Mouse (Mus musculus) neural tube, embryonic 15.5 days (tissue): ENCODE measurements around the gene Pltp. TPM values are rescaled to one million over a fixed set of nuclear protein-coding genes. Genes with fewer than 3 reads are reported as not detected.
A peak's percentile ranks its signal among the peaks of the same experiment; 100 is the strongest.

ENCODE experiments used
- ATAC-seq: fragments of 200-750 bp; cut with Nextera tagmentation; 2 replicates; pipeline ENCODE4 v1.8.0; 2017; ENCODE audit warnings: mild to moderate bottlenecking, moderate TSS enrichment, moderate library complexity; ENCODE audit not compliant: low FRiP score
- H3K27ac ChIP-seq: fragments of 300-500 bp; sonication (generic); replicated peaks from 2 replicates; pipeline ENCODE4 v1.5.1; 2015; ENCODE audit warnings: mild to moderate bottlenecking, inconsistent platforms
- H3K27me3 ChIP-seq: fragments of 300-500 bp; sonication (generic); replicated peaks from 2 replicates; pipeline ENCODE4 v1.6.1; 2015; ENCODE audit warnings: inconsistent platforms
- H3K36me3 ChIP-seq: fragments of 300-500 bp; sonication (generic); 2 replicates; pipeline ENCODE4 v1.6.1; 2015; ENCODE audit warnings: inconsistent platforms
- H3K4me1 ChIP-seq: fragments of 300-500 bp; sonication (generic); 2 replicates; pipeline ENCODE4 v1.6.1; 2015; ENCODE audit warnings: inconsistent platforms
- H3K4me2 ChIP-seq: fragments of 300-500 bp; sonication (generic); 2 replicates; pipeline ENCODE4 v1.6.1; 2015; ENCODE audit warnings: inconsistent platforms, mild to moderate bottlenecking, moderate library complexity
- H3K4me3 ChIP-seq: fragments of 300-500 bp; sonication (generic); replicated peaks from 2 replicates; pipeline ENCODE4 v1.5.1; 2015; ENCODE audit warnings: mild to moderate bottlenecking, inconsistent platforms
- H3K9ac ChIP-seq: fragments of 300-500 bp; sonication (generic); replicated peaks from 2 replicates; pipeline ENCODE4 v1.6.1; 2015; ENCODE audit warnings: mild to moderate bottlenecking, inconsistent platforms
- H3K9me3 ChIP-seq: fragments of 300-500 bp; sonication (generic); replicated peaks from 2 replicates; pipeline ENCODE4 v1.6.1; 2016; ENCODE audit warnings: inconsistent platforms
- WGBS: fragments of 180-500 bp; shearing (Covaris S2); methylation state at CpG from one replicate; pipeline ENCODE4 v1.1.7; 2015; ENCODE audit warnings: mixed read lengths; 5-methylcytosine and 5-hydroxymethylcytosine counted together
- polyA plus RNA-seq: library from polyadenylated mRNA; unstranded; fragments of >200 nt; fragmentation: Nextera tagmentation; extraction: Ambion mirVana; gene quantifications from 2 replicates; pipeline ENCODE4 v1.2.1, GENCODE M21; 2015

Gene Pltp
- polyA plus RNA-seq, 1 experiment from 2014 or later = 117 TPM

DNA sequence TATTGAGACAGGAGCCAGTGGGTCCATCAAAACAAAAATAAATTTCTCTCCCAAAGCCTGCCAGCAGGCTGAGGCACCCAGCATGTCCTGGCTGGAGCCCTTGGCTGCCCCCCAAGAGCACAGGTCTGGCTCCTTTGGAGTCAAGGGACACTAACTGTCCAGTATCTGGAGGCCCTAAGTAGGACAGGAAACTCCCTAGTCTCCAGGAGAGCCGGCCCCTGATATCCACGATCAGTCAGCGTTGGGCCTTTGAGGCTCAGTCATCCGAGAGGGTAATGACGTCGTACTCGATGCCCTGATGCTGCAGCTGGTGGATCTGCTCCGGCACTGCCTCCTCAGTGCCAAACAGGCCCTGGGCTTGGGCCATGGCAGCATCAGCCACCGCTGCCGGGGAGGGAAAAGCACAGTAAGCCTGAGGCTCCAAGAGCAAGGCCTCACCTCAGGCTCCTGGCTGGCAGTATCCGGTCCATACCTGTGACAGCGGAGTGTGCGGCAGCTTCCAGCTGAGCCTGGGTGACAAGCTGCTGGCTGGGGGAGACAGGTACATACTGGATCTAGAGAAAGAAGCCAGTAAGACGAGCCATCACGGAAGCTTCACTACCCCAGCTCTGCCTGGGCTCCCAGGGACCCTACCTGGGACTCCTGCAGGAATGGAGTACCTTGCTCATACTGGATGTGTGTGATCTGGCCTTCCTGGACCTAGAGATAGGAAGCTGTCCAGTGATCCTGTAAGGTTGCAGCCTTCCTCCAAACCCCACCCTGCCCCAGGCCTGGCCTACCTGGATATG, 34.6 kb upstream of the Pltp start:
- no peaks in the 10 kb centered on the region for H3K27me3 ChIP-seq
- no peak overlapping the region for H3K4me3 ChIP-seq
- H3K36me3 ChIP-seq = peaks cover 97% of the 10 kb centered on the region
- 76% methylated on average over 15 of the region's 15 CpGs for WGBS
- ATAC-seq = no peak
- no peaks in the 10 kb centered on the region for H3K4me1 ChIP-seq
- H3K4me2 ChIP-seq = no peak overlapping the region
- no peak overlapping the region for H3K9ac ChIP-seq
- no peaks in the 10 kb centered on the region for H3K9me3 ChIP-seq
- H3K27ac ChIP-seq = no peak overlapping the region

- Histone ChIP-seq H3K4me1 (no peaks in the 10 kb centered on the region), H3K4me3 (no peak overlapping the region), H3K9ac (no peak overlapping the region), H3K27ac (no peak overlapping the region), H3K9me3 (no peaks in the 10 kb centered on the region), H3K4me2 (no peak overlapping the region), H3K27me3 (no peaks in the 10 kb centered on the region), H3K36me3 (peaks cover 99% of the 10 kb centered on the region)
- WGBS = 86% methylated on average over 13 of the region's 13 CpGs
- no peak for ATAC-seq
Observed at GRCm38 (mm10) chr2:164891056-164891834, 33.7 kb upstream of the Pltp start.

DNA sequence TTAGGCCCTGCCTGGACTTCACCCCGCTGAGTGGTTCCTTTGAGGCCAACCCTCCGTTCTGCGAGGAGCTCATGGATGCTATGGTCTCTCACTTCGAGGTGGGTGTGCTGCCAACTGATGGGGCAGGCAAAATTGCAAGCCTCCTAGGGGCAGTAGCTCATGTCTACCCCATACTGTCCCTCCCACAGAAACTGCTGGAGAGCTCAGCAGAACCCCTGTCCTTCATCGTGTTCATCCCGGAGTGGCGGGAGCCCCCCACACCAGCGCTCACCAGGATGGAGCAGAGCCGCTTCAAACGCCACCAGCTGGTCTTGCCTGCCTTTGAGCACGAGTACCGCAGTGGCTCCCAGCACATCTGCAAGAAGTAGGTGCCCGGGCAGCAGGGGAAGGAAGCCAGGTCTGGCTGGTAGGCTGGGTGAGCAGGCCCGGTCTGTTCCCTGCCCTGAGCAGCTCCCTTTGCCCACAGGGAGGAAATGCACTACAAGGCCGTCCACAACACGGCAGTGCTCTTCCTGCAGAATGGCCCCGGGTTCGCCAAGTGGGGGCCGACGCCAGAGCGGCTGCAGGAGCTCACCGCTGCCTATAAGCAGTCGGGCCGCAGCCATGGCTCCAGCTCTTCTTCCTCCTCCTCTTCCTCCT, 33.0 kb upstream of the Pltp start:
- H3K4me3 ChIP-seq = no peak overlapping the region
- no peak overlapping the region for H3K4me2 ChIP-seq
- no peaks in the 10 kb centered on the region for H3K9me3 ChIP-seq
- no peak overlapping the region for H3K27ac ChIP-seq
- 93% methylated on average over 24 of the region's 24 CpGs for WGBS
- H3K36me3 ChIP-seq = peaks cover 98% of the 10 kb centered on the region
- H3K27me3 ChIP-seq = no peaks in the 10 kb centered on the region
- H3K9ac ChIP-seq = no peak overlapping the region
- ATAC-seq = no peak
- no peaks in the 10 kb centered on the region for H3K4me1 ChIP-seq

- H3K4me2 ChIP-seq = no peak overlapping the region
- no peak overlapping the region for H3K27ac ChIP-seq
- ATAC-seq = no peak
- H3K36me3 ChIP-seq = peaks cover 97% of the 10 kb centered on the region
- H3K4me1 ChIP-seq = no peaks in the 10 kb centered on the region
- H3K9me3 ChIP-seq = no peaks in the 10 kb centered on the region
- H3K9ac ChIP-seq = no peak overlapping the region
- no peak overlapping the region for H3K4me3 ChIP-seq
- WGBS = 97% methylated on average over 2 of the region's 2 CpGs
- no peaks in the 10 kb centered on the region for H3K27me3 ChIP-seq
Observed at GRCm38 (mm10) chr2:164889960-164890359, 32.4 kb upstream of the Pltp start.

- Histone ChIP-seq H3K4me3 (no peak overlapping the region), H3K4me2 (no peak overlapping the region), H3K27ac (no peak overlapping the region), H3K36me3 (peaks cover 96% of the 10 kb centered on the region), H3K27me3 (no peaks in the 10 kb centered on the region), H3K9ac (no peak overlapping the region), H3K9me3 (no peaks in the 10 kb centered on the region), H3K4me1 (no peaks in the 10 kb centered on the region)
- no peak for ATAC-seq
- WGBS = 88% methylated on average over 12 of the region's 12 CpGs
Observed at GRCm38 (mm10) chr2:164888996-164889395, 31.5 kb upstream of the Pltp start.

DNA sequence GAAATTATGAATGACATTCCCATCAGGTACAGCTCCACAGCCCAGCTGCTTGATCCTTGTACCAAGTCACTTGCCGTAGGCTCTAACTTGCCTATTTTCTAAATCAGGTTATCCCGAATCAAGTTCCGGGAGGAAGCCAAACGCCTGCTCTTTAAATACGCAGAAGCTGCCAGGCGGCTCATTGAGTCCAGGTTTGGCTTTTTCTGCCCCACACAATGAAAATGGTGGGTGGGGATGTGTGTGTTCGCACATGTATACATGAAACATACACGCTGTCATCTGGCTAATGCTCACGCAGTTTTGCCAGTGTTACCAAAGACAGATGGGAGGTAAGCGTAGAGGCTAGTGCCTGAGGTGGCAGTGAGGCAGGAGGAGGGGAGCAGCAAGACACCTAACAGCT, 29.1 kb upstream of the Pltp start:
- no peak overlapping the region for H3K27ac ChIP-seq
- WGBS = 96% methylated on average over 10 of the region's 10 CpGs
- peaks cover 86% of the 10 kb centered on the region for H3K36me3 ChIP-seq
- no peak overlapping the region for H3K4me3 ChIP-seq
- ATAC-seq = no peak
- no peak overlapping the region for H3K4me2 ChIP-seq
- H3K27me3 ChIP-seq = no peaks in the 10 kb centered on the region
- H3K9ac ChIP-seq = no peak overlapping the region
- H3K9me3 ChIP-seq = no peaks in the 10 kb centered on the region
- no peaks in the 10 kb centered on the region; the same call in 1 of the 2 replicates for H3K4me1 ChIP-seq

- 64% methylated on average over 7 of the region's 7 CpGs for WGBS
Observed at GRCm38 (mm10) chr2:164885788-164886187, 28.3 kb upstream of the Pltp start.

GRCm38 (mm10) chr2:164882619-164883018, 25.1 kb upstream of the Pltp start:
- Histone ChIP-seq H3K4me1 (peaks cover 25% of the 10 kb centered on the region), H3K36me3 (peaks cover 46% of the 10 kb centered on the region), H3K27ac (no peak overlapping the region), H3K9me3 (no peaks in the 10 kb centered on the region), H3K4me2 (no peak overlapping the region), H3K9ac (no peak overlapping the region), H3K4me3 (no peak overlapping the region), H3K27me3 (no peaks in the 10 kb centered on the region)
- WGBS = 18% methylated on average over 9 of the region's 9 CpGs
- ATAC-seq = no peak

More at GRCm38 (mm10) chr2:164885788-164886187, 28.3 kb upstream of the Pltp start:
- H3K9me3 ChIP-seq = no peaks in the 10 kb centered on the region
- H3K27me3 ChIP-seq = no peaks in the 10 kb centered on the region
- H3K4me1 ChIP-seq = peaks cover 7% of the 10 kb centered on the region
- ATAC-seq = no peak
- no peak overlapping the region for H3K9ac ChIP-seq
- H3K27ac ChIP-seq = no peak overlapping the region
- H3K4me2 ChIP-seq = no peak overlapping the region
- H3K36me3 ChIP-seq = peaks cover 78% of the 10 kb centered on the region
- H3K4me3 ChIP-seq = no peak overlapping the region

DNA sequence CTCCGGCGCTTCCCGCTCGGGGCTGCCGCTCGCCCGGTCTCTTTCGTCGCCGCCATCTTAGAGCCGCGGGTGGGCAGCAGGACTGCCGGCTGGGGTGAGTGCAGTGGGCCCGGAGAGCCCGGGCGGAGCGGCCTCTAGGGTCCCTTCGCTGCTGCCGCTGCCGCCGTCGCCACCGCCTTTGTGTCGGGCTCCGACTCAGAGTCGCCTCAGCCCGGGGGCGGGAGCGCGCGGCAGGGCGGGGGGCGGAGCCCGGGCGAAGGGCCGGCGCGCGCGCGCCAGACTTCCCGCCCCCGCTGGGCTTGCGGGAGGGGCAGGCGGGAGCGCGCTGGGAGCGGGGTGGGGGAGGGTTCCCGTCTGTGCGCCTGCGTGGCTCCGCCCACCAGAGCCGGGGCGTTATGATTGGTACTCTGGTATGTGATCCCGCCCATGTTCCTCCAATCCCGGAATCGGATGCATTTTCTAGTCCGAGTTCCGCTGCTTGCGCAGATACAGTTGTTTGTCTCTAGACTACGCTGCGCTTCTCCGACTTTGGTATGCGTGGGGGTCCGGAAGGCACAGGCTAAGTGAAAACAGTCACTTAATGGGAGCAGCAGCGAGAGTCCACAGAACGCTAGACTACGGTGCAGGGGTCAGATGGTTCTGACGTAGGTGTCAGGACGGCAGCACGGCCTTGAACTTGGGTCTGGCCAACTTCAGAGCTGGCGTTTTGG, 22.2 kb upstream of the Pltp start:
- Histone ChIP-seq H3K4me3 (peak overlapping the region; percentile 89), H3K9me3 (no peaks in the 10 kb centered on the region), H3K4me1 (peaks cover 35% of the 10 kb centered on the region), H3K4me2 (peak overlapping the region; percentile 96), H3K27me3 (no peaks in the 10 kb centered on the region), H3K27ac (peak overlapping the region; percentile 100), H3K9ac (peak overlapping the region; percentile 100), H3K36me3 (peaks cover 19% of the 10 kb centered on the region)
- WGBS = under 1% methylated on average over 52 of the region's 72 CpGs
- ATAC-seq = peak; percentile 92

DNA sequence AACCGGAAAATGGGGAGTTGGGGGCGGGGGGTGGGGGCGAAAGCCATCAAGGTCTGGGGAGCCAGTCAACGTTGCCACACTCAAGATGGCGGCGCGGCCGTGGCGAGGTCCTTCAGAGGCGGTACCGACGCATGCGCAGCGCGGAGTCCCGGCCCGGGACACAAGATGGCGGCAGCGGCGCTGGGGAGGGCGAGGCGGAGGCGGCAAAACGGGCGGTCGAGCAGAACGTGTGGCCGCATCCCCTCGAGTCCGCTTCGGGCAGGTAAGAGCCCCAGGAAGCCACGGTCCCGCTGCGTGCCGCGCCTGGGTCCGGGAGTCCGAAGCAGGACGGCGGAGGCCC, 21.7 kb upstream of the Pltp start, which contains the start of gene Pcif1:
Gene Pcif1 (plus strand): TSS at position 77 of the 340 bp plus-strand sequence.
- Histone ChIP-seq H3K36me3 (peaks cover 16% of the 10 kb centered on the region), H3K27me3 (no peaks in the 10 kb centered on the region), H3K4me3 (peak within 1 kb of the TSS; percentile 89), H3K9ac (peak within 1 kb of the TSS; percentile 100), H3K9me3 (no peaks in the 10 kb centered on the region), H3K27ac (peak within 1 kb of the TSS; percentile 100), H3K4me1 (peaks cover 40% of the 10 kb centered on the region), H3K4me2 (peak within 1 kb of the TSS; percentile 96)
- peak; percentile 92 for ATAC-seq
- WGBS = under 1% methylated on average over 26 of the region's 40 CpGs

DNA sequence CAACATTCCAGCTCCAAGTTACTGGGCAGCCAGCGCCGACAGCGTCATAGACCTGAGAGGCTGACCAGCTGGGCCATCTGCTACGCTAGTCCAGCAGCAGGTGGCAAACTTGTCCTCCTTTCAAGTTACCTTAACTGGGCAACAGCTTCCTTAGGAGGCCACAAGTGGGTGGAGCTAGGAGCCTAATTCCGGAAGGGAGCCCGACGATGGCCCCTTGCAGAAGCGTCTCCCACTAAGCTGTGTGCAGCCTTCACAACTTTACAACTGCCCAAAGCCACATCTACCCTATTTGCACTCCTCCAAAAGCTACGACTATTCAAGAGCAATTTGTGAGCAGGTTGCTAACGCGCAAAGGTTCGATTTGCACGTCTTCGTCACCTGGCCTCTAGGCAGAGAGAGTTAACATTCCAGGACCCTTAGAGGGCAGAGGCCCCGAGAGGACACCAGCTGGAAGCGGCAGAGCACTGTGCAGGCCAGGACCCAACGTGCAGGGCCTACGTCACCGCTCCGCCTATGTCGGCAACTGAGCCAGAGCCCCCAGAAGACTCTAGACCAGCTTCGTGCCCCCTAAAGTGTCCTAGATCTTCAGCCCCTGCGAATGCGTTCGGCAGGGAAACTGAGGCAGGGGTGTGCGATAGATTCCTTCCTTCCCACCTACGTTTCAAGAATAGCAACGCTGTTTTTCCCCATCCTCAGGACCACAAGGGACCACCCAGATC, 21.2 kb upstream of the Pltp start:
- Histone ChIP-seq H3K9me3 (no peaks in the 10 kb centered on the region), H3K27ac (peak overlapping the region; percentile 100), H3K9ac (peak overlapping the region; percentile 100), H3K4me1 (peaks cover 43% of the 10 kb centered on the region), H3K4me3 (peak overlapping the region; percentile 89), H3K4me2 (peak overlapping the region; percentile 96), H3K36me3 (peaks cover 10% of the 10 kb centered on the region), H3K27me3 (no peaks in the 10 kb centered on the region)
- under 1% methylated on average over 28 of the region's 28 CpGs for WGBS
- ATAC-seq = peak; percentile 63
